Mouse (Mus musculus) hindbrain, embryonic 15.5 days (tissue): ENCODE results near the gene Zscan20. TPM values are rescaled to one million over a fixed set of nuclear protein-coding genes. Genes with fewer than 3 reads are reported as not detected.
"Not testable (repeated sequence)": the region's sequence is repeated elsewhere in the genome, so short reads cannot be mapped to it uniquely, and the experiment has no call there.

Experiments
- ATAC-seq: fragments of 200-750 bp; cut with Nextera tagmentation; 2 replicates; pipeline ENCODE4 v1.8.0; 2017; ENCODE audit warnings: low read depth, moderate number of reproducible peaks, moderate TSS enrichment; ENCODE audit not compliant: low FRiP score
- H3K27ac ChIP-seq: fragments of 300-500 bp; sonication (generic); replicated peaks from 2 replicates; pipeline ENCODE4 v1.5.1; 2015; ENCODE audit warnings: mild to moderate bottlenecking, inconsistent platforms
- H3K27me3 ChIP-seq: fragments of 300-500 bp; sonication (generic); 2 replicates; pipeline ENCODE4 v1.6.1; 2015; ENCODE audit warnings: control low read depth, inconsistent platforms
- H3K36me3 ChIP-seq: fragments of 300-500 bp; sonication (generic); 2 replicates; pipeline ENCODE4 v1.6.1; 2015; ENCODE audit warnings: control low read depth, inconsistent platforms
- H3K4me1 ChIP-seq: fragments of 300-500 bp; sonication (generic); replicated peaks from 2 replicates; pipeline ENCODE4 v1.6.1; 2015; ENCODE audit warnings: control low read depth, inconsistent platforms
- H3K4me2 ChIP-seq: fragments of 300-500 bp; sonication (generic); 2 replicates; pipeline ENCODE4 v1.6.1; 2015; ENCODE audit warnings: moderate library complexity, mild to moderate bottlenecking, inconsistent platforms
- H3K4me3 ChIP-seq: fragments of 300-500 bp; sonication (generic); 2 replicates; pipeline ENCODE4 v1.5.1; 2015; ENCODE audit warnings: mild to moderate bottlenecking, inconsistent platforms
- H3K9ac ChIP-seq: fragments of 300-500 bp; sonication (generic); 2 replicates; pipeline ENCODE4 v1.6.1; 2015; ENCODE audit warnings: inconsistent platforms
- H3K9me3 ChIP-seq: fragments of 300-500 bp; sonication (generic); 2 replicates; pipeline ENCODE4 v1.6.1; 2016; ENCODE audit warnings: control low read depth, inconsistent platforms
- WGBS: fragments of 180-500 bp; shearing (Covaris S2); methylation state at CpG from one replicate; pipeline ENCODE4 v1.1.7; 2015; 5-methylcytosine and 5-hydroxymethylcytosine counted together
- polyA plus RNA-seq: library from polyadenylated mRNA; unstranded; fragments of >200 nt; fragmentation: Nextera tagmentation; extraction: Ambion mirVana; gene quantifications from 2 replicates; pipeline ENCODE4 v1.2.1, GENCODE M21; 2015

Gene Zscan20
- polyA plus RNA-seq, 1 experiment from 2014 or later = 4.8 TPM

- Histone ChIP-seq H3K4me3 (no peak overlapping the region), H3K9me3 (no peaks in the 10 kb centered on the region), H3K4me1 (peaks cover 19% of the 10 kb centered on the region), H3K4me2 (no peak overlapping the region), H3K9ac (no peak overlapping the region), H3K27ac (no peak overlapping the region), H3K36me3 (no peaks in the 10 kb centered on the region), H3K27me3 (no peaks in the 10 kb centered on the region)
- 50% methylated on average over 11 of the region's 11 CpGs for WGBS
- 0 out of 2 replicates have a peak, but pooled peaks have one; percentile 34 for ATAC-seq
Measured at GRCm38 (mm10) chr4:128637250-128637649, 27.4 kb upstream of the Zscan20 start.

- WGBS = 60% methylated on average over 10 of the region's 10 CpGs
- Histone ChIP-seq H3K36me3 (no peaks in the 10 kb centered on the region), H3K27me3 (no peaks in the 10 kb centered on the region), H3K9ac (no peak overlapping the region), H3K9me3 (no peaks in the 10 kb centered on the region), H3K27ac (peak overlapping the region; percentile 42; the same call in 1 of the 2 replicates), H3K4me1 (peaks cover 19% of the 10 kb centered on the region), H3K4me3 (no peak overlapping the region), H3K4me2 (no peak overlapping the region)
- ATAC-seq = no peak
Measured at GRCm38 (mm10) chr4:128635894-128636585, 26.1 kb upstream of the Zscan20 start.

GRCm38 (mm10) chr4:128635451-128635850, 25.6 kb upstream of the Zscan20 start:
- Histone ChIP-seq H3K27me3 (no peaks in the 10 kb centered on the region), H3K27ac (no peak overlapping the region), H3K9me3 (no peaks in the 10 kb centered on the region), H3K4me1 (peaks cover 19% of the 10 kb centered on the region), H3K4me3 (no peak overlapping the region), H3K4me2 (no peak overlapping the region), H3K9ac (no peak overlapping the region), H3K36me3 (no peaks in the 10 kb centered on the region)
- WGBS = 72% methylated on average over 7 of the region's 7 CpGs
- no peak for ATAC-seq

GRCm38 (mm10) chr4:128621109-128621508, 11.2 kb upstream of the Zscan20 start:
- Histone ChIP-seq H3K9ac (no peak overlapping the region), H3K27me3 (no peaks in the 10 kb centered on the region), H3K4me2 (no peak overlapping the region), H3K9me3 (no peaks in the 10 kb centered on the region), H3K27ac (no peak overlapping the region), H3K36me3 (no peaks in the 10 kb centered on the region), H3K4me1 (no peaks in the 10 kb centered on the region), H3K4me3 (no peak overlapping the region)
- ATAC-seq = no peak
- WGBS = 91% methylated on average over 8 of the region's 8 CpGs

GRCm38 (mm10) chr4:128620572-128620971, 10.7 kb upstream of the Zscan20 start:
- no peak overlapping the region for H3K4me2 ChIP-seq
- H3K27me3 ChIP-seq = no peaks in the 10 kb centered on the region
- H3K9me3 ChIP-seq = no peaks in the 10 kb centered on the region
- H3K27ac ChIP-seq = no peak overlapping the region
- H3K4me3 ChIP-seq = no peak overlapping the region
- no peaks in the 10 kb centered on the region for H3K36me3 ChIP-seq
- no peak overlapping the region for H3K9ac ChIP-seq
- WGBS = 87% methylated on average over 6 of the region's 6 CpGs
- ATAC-seq = no peak
- H3K4me1 ChIP-seq = no peaks in the 10 kb centered on the region

GRCm38 (mm10) chr4:128618963-128619362, 9.1 kb upstream of the Zscan20 start:
- no peaks in the 10 kb centered on the region for H3K27me3 ChIP-seq
- no peaks in the 10 kb centered on the region for H3K9me3 ChIP-seq
- ATAC-seq = no peak
- 47% methylated on average over 2 of the region's 2 CpGs for WGBS
- no peak overlapping the region for H3K27ac ChIP-seq
- H3K4me1 ChIP-seq = no peaks in the 10 kb centered on the region
- no peak overlapping the region for H3K9ac ChIP-seq
- no peak overlapping the region for H3K4me3 ChIP-seq
- H3K36me3 ChIP-seq = no peaks in the 10 kb centered on the region
- H3K4me2 ChIP-seq = no peak overlapping the region

GRCm38 (mm10) chr4:128618246-128618911, 8.5 kb upstream of the Zscan20 start, which contains the start of gene Tlr12:
Gene Tlr12 (minus strand): TSS chr4:128618619.
- no peaks in the 10 kb centered on the region for H3K9me3 ChIP-seq
- no peak within 1 kb of the TSS for H3K27ac ChIP-seq
- ATAC-seq = no peak
- WGBS = 80% methylated on average over 15 of the region's 15 CpGs
- H3K4me2 ChIP-seq = no peak within 1 kb of the TSS
- H3K27me3 ChIP-seq = no peaks in the 10 kb centered on the region
- H3K36me3 ChIP-seq = no peaks in the 10 kb centered on the region
- 0 out of 2 replicates have a peak, but pooled peaks cover 3% of the 10 kb centered on the region for H3K4me1 ChIP-seq
- no peak within 1 kb of the TSS for H3K9ac ChIP-seq
- H3K4me3 ChIP-seq = no peak within 1 kb of the TSS

GRCm38 (mm10) chr4:128617363-128618120, 7.6 kb upstream of the Zscan20 start:
- no peaks in the 10 kb centered on the region for H3K36me3 ChIP-seq
- 75% methylated on average over 17 of the region's 17 CpGs for WGBS
- H3K27ac ChIP-seq = no peak overlapping the region
- no peaks in the 10 kb centered on the region for H3K9me3 ChIP-seq
- no peak overlapping the region for H3K4me3 ChIP-seq
- H3K4me1 ChIP-seq = 0 out of 2 replicates have a peak, but pooled peaks cover 3% of the 10 kb centered on the region
- no peaks in the 10 kb centered on the region for H3K27me3 ChIP-seq
- no peak overlapping the region for H3K9ac ChIP-seq
- no peak for ATAC-seq
- H3K4me2 ChIP-seq = no peak overlapping the region

GRCm38 (mm10) chr4:128615761-128616160, 5.9 kb upstream of the Zscan20 start:
- ATAC-seq = no peak
- Histone ChIP-seq H3K36me3 (no peaks in the 10 kb centered on the region), H3K9me3 (no peaks in the 10 kb centered on the region), H3K4me3 (no peak overlapping the region), H3K9ac (no peak overlapping the region), H3K4me2 (no peak overlapping the region), H3K27me3 (no peaks in the 10 kb centered on the region), H3K27ac (no peak overlapping the region), H3K4me1 (0 out of 2 replicates have a peak, but pooled peaks cover 3% of the 10 kb centered on the region)
- 89% methylated on average over 14 of the region's 14 CpGs for WGBS

GRCm38 (mm10) chr4:128613326-128613725, 3.4 kb upstream of the Zscan20 start:
- ATAC-seq = no peak
- 19% methylated on average over 8 of the region's 8 CpGs for WGBS
- H3K4me2 ChIP-seq = peak overlapping the region; percentile 11; the same call in 1 of the 2 replicates

GRCm38 (mm10) chr4:128611726-128612125, 1.8 kb upstream of the Zscan20 start:
- H3K9me3 ChIP-seq, H3K27ac ChIP-seq, ATAC-seq, H3K4me2 ChIP-seq, H3K4me3 ChIP-seq, H3K36me3 ChIP-seq, H3K27me3 ChIP-seq, H3K9ac ChIP-seq: not testable (repeated sequence)
- WGBS = 81% methylated on average over 3 of the region's 3 CpGs
- H3K4me1 ChIP-seq = peaks cover 31% of the 10 kb centered on the region

More at GRCm38 (mm10) chr4:128613326-128613725, 3.4 kb upstream of the Zscan20 start:
- Histone ChIP-seq H3K36me3 (no peaks in the 10 kb centered on the region), H3K27ac (no peak overlapping the region), H3K4me1 (peaks cover 21% of the 10 kb centered on the region), H3K9ac (no peak overlapping the region), H3K27me3 (no peaks in the 10 kb centered on the region), H3K9me3 (no peaks in the 10 kb centered on the region), H3K4me3 (no peak overlapping the region)

- no peaks in the 10 kb centered on the region for H3K27me3 ChIP-seq
- H3K9ac ChIP-seq = no peak overlapping the region
- H3K9me3 ChIP-seq = no peaks in the 10 kb centered on the region
- 25% methylated on average over 10 of the region's 10 CpGs for WGBS
- no peak overlapping the region for H3K27ac ChIP-seq
- no peak for ATAC-seq
- peak overlapping the region; percentile 62 for H3K4me3 ChIP-seq
- H3K4me1 ChIP-seq = peaks cover 32% of the 10 kb centered on the region
- peak overlapping the region; percentile 70 for H3K4me2 ChIP-seq
- no peaks in the 10 kb centered on the region for H3K36me3 ChIP-seq
Measured at GRCm38 (mm10) chr4:128610706-128611105, 808 bp upstream of the Zscan20 start.
